Mouse (Mus musculus) T-helper 1 cell (primary cell): ENCODE measurements at regions not wholly inside any gene's neighbourhood (a gene's known extent, or its start where the extent isn't known, plus 50 kb on each side); places are given as distances from the start of the nearest gene placed in this dataset.

Experiments
- in situ Hi-C: fragments of 300-600 bp; cut with MboI, MseI; formaldehyde crosslinking; loops from one replicate; pipeline ENCODE4 v1.15.1; 2025; ENCODE audit warnings: high pct_unique_total_duplicates

- in situ Hi-C loops: no loop called here
Measured at GRCm38 (mm10) chr4:69973566-69973965, 436.7 kb downstream of the Cdk5rap2 start.

- in situ Hi-C loops: no loop called here
Measured at GRCm38 (mm10) chr4:69971721-69972120, 438.5 kb downstream of the Cdk5rap2 start.

- in situ Hi-C loops: no loop called here
Measured at GRCm38 (mm10) chr4:69968424-69968823, 441.8 kb downstream of the Cdk5rap2 start.
